Mouse (Mus musculus) hindbrain, postnatal 0 days (tissue): ENCODE measurements around the gene Fgfr2. TPM values are rescaled to one million over a fixed set of nuclear protein-coding genes. Genes with fewer than 3 reads are reported as not detected.
A peak's percentile ranks its signal among the peaks of the same experiment; 100 is the strongest.

Experiments used
- ATAC-seq: fragments of 200-750 bp; cut with Nextera tagmentation; 2 replicates; pipeline ENCODE4 v1.8.0; 2017; ENCODE audit warnings: mild to moderate bottlenecking, moderate TSS enrichment, moderate library complexity
- DNase-seq: peaks from one replicate; pipeline ENCODE4 v3.0.0-alpha.2; 2015; ENCODE audit warnings: low spot score
- H3K27ac ChIP-seq: fragments of 300-500 bp; sonication (generic); 2 replicates; pipeline ENCODE4 v1.5.1; 2014; ENCODE audit warnings: mild to moderate bottlenecking
- H3K27me3 ChIP-seq: fragments of 300-500 bp; sonication (generic); 2 replicates; pipeline ENCODE4 v1.6.1; 2014; ENCODE audit warnings: low read length, mixed read lengths; ENCODE audit not compliant: insufficient read depth
- H3K36me3 ChIP-seq: fragments of 300-500 bp; sonication (generic); 2 replicates; pipeline ENCODE4 v1.6.1; 2014; ENCODE audit warnings: low read length, mixed read lengths; ENCODE audit not compliant: insufficient read depth
- H3K4me1 ChIP-seq: fragments of 300-500 bp; sonication (generic); 2 replicates; pipeline ENCODE4 v1.6.1; 2014; ENCODE audit warnings: antibody characterized with exemption, low read length, mixed read lengths; ENCODE audit not compliant: insufficient read depth
- H3K4me2 ChIP-seq: fragments of 300-500 bp; sonication (generic); 2 replicates; pipeline ENCODE4 v1.6.1; 2014; ENCODE audit warnings: low read depth, mild to moderate bottlenecking, low read length, moderate library complexity, mixed read lengths
- H3K4me3 ChIP-seq: fragments of 300-500 bp; sonication (generic); 2 replicates; pipeline ENCODE4 v1.5.1; 2014; ENCODE audit warnings: low read length
- H3K9ac ChIP-seq: fragments of 300-500 bp; sonication (generic); replicated peaks from 2 replicates; pipeline ENCODE4 v1.6.1; 2014; ENCODE audit warnings: mild to moderate bottlenecking, low read length, moderate library complexity, mixed read lengths
- H3K9me3 ChIP-seq: fragments of 300-500 bp; sonication (generic); 2 replicates; pipeline ENCODE4 v1.6.1; 2016; ENCODE audit warnings: low read length, mixed read lengths
- CTCF ChIP-seq: IDR thresholded peaks from 2 replicates; pipeline ENCODE4 v1.5.1; 2016; ENCODE audit warnings: antibody characterized with exemption, control low read depth, low read depth
- WGBS: fragments of 180-500 bp; shearing (Covaris S2); extraction: QIAGEN DNeasy Blood & Tissue Kit; methylation state at CpG from one replicate; pipeline ENCODE4 v1.1.7; 2014; 5-methylcytosine and 5-hydroxymethylcytosine counted together
- polyA plus RNA-seq: library from polyadenylated mRNA; unstranded; fragments of >200 nt; fragmentation: Nextera tagmentation; extraction: Ambion mirVana; gene quantifications from 2 replicates; pipeline ENCODE4 v1.2.1, GENCODE M21; 2015
- total RNA-seq: library from RNA; depleted of rRNA; stranded (reverse); fragments of >200 nt; gene quantifications from 2 replicates; pipeline ENCODE4 v1.2.3, GENCODE M21; 2014

The Fgfr2 gene
- total and polyA plus RNA-seq, 2 experiments from 2014 or later, result 17.3 to 49.0 TPM

DNA sequence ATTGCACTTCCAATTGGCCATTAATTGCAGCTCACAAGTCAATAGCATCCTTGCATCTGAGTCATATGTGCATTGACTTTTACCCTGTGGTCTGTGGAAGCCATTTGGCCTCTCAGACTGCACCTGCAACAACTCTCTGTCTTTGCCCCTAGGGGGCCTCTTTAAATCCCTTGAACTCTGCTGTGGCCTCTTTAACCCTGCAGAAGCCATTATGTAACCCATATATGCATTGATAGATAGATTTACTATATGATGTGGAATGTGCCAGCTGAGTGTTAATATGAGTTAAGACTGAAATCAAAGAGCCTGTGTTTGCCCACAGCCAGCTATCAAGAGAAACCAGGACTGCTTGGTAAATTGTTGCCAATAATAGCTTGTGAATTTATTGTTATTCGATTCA is 924.3 kb downstream of the Fgfr2 start:
- Histone ChIP-seq H3K36me3 (no peaks in the 10 kb centered on the region), H3K9me3 (no peaks in the 10 kb centered on the region), H3K9ac (no peak overlapping the region), H3K27me3 (no peaks in the 10 kb centered on the region), H3K4me3 (no peak overlapping the region), H3K4me1 (no peaks in the 10 kb centered on the region), H3K27ac (no peak overlapping the region), H3K4me2 (no peak overlapping the region)
- DNase-seq (no peak), ATAC-seq (no peak)
- WGBS, result 90% methylated on average over 1 of the region's 1 CpGs
- no peak for TF ChIP-seq CTCF

DNA sequence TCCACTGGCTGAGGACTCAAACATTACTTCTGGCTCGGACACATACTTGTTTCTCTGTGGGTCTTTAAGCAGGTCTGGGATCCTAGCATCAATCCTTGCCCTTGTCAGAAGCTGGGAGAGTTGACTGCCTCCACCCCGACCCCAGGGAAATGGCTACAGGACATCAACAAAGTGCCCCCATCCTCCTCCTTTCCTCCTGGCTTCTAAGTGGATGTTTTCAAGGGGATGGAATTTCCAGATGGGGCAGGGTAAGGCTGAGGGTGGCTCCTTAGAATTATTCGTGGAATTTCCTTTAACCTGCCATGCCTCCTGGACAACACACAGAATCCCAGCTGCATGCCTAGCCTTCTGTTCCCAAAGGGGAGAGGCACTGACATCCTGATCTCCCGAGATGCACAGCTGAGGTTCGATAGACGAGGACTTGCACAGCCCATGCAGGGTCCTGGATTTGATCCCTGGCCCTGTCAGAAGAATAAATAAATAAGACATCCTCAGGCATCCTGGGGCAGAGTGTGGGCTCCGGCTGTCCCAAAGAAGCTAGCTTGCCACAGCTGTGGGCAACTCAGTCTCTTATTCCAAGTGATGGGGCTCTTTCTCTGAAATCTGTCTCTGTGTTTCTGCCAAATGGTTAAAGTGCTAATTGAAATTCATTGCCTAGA is 925.2 kb downstream of the Fgfr2 start:
- DNase-seq, result peak; percentile 29
- no peaks in the 10 kb centered on the region for H3K27me3 ChIP-seq
- no peaks in the 10 kb centered on the region for H3K36me3 ChIP-seq
- H3K9ac ChIP-seq, result no peak overlapping the region
- TF ChIP-seq CTCF, result no peak
- no peak overlapping the region for H3K4me3 ChIP-seq
- 0 out of 2 replicates have a peak, but pooled peaks have one; percentile 51 for ATAC-seq
- H3K4me1 ChIP-seq, result 0 out of 2 replicates have a peak, but pooled peaks cover 4% of the 10 kb centered on the region
- H3K9me3 ChIP-seq, result no peaks in the 10 kb centered on the region
- no peak overlapping the region for H3K4me2 ChIP-seq
- 43% methylated on average over 7 of the region's 7 CpGs for WGBS
- no peak overlapping the region for H3K27ac ChIP-seq

DNA sequence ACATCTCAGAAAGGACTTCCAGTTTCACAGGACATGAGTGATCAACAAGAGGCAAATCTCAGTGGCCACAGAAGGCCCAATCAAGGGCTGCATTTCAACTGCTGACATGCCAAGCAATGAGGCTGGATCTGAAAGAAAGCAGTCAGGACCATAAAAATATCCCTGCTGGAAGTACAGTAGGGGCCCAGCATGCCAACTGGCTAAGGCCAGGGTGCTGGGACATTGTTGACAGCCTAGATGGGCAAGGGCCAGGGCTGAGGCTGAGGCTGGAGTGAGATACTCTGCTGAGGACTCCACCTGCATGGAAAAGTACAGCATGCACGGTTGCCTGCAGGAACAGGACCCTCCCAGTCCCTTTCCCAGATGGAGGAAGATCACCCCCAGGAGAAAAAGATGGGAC is 926.6 kb downstream of the Fgfr2 start:
- Histone ChIP-seq H3K27me3 (no peaks in the 10 kb centered on the region), H3K9me3 (no peaks in the 10 kb centered on the region), H3K9ac (no peak overlapping the region), H3K4me1 (0 out of 2 replicates have a peak, but pooled peaks cover 4% of the 10 kb centered on the region), H3K27ac (no peak overlapping the region), H3K4me3 (no peak overlapping the region), H3K36me3 (no peaks in the 10 kb centered on the region), H3K4me2 (no peak overlapping the region)
- TF ChIP-seq CTCF, result no peak
- DNase-seq (no peak), ATAC-seq (no peak)
- WGBS, result 89% methylated on average over 1 of the region's 1 CpGs

DNA sequence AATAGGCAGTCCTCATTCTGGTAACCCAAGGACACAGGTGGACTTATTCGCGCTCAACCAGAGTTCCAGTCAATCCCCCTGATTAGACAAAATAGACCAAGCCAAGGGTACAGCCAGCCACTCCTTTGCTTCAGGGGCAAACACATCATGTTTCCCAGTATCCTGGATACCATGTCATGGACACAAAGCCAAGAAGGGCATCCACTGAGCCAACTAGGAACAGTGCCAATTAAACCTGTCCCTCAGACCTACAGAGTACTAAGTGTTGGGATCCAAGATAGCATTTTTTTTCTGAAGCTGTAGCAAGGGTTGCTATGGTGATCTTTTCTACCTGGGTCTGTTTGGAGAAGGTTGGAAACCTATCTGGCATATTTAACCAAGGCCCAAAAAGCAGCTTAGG is 929.5 kb downstream of the Fgfr2 start:
- Histone ChIP-seq H3K4me2 (no peak overlapping the region), H3K36me3 (no peaks in the 10 kb centered on the region), H3K4me3 (no peak overlapping the region), H3K27ac (no peak overlapping the region), H3K4me1 (0 out of 2 replicates have a peak, but pooled peaks cover 4% of the 10 kb centered on the region), H3K27me3 (no peaks in the 10 kb centered on the region), H3K9ac (no peak overlapping the region), H3K9me3 (no peaks in the 10 kb centered on the region)
- WGBS, result 46% methylated on average over 2 of the region's 2 CpGs
- peak; percentile 63 for DNase-seq
- no peak for TF ChIP-seq CTCF
- no peak for ATAC-seq

DNA sequence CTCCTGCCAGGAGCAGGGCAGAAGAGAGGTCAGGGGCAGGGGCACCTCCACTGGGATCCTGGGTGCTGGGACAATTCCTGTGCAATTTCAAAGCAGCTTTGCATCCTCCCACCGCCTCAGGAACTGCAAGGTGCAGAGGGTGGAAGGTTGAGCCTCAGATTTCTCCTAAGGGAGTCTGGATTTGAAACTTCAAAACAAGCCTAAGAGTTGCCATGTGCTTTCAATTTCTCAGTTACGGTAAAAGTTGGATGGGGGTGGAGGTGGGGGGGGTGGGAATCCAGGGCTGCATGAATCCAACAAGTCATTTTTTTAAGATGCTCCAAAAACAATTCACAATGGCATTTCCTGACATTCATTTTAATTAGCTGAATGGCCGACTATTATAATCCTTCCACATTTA is 935.7 kb downstream of the Fgfr2 start:
- H3K4me1 ChIP-seq, result peaks cover 6% of the 10 kb centered on the region
- no peak for DNase-seq
- TF ChIP-seq CTCF, result no peak
- no peak overlapping the region for H3K9ac ChIP-seq
- H3K27ac ChIP-seq, result no peak overlapping the region
- no peak overlapping the region for H3K4me2 ChIP-seq
- no peak overlapping the region for H3K4me3 ChIP-seq
- WGBS, result 62% methylated on average over 3 of the region's 3 CpGs
- ATAC-seq, result no peak
- no peaks in the 10 kb centered on the region for H3K9me3 ChIP-seq
- no peaks in the 10 kb centered on the region for H3K36me3 ChIP-seq
- no peaks in the 10 kb centered on the region for H3K27me3 ChIP-seq

DNA sequence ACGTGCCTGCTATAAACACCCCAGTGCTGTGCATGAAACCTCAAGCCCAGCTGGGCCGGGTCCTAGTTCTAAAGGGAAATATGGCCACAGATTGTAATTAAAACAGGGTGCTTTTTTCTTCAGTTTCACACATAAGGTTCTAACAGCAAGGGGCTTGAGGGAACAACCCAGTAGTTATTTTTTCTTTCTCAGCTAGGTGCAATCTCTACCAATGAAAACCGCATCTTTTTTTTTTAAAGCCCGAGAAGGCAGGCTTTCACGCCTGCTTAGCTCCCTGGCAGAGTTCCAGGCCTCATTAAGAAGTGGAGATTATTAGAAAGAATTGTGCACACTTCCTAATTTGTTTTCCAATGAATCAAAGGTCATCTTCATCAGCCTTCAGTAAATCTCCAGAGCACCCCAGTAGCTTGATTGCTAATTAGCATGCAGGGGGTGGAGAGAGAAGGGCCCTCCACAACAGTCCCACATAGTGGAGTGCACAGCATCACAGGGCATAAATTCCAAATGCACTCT is 939.2 kb downstream of the Fgfr2 start:
- 0 out of 2 replicates have a peak overlapping the region, but pooled peaks have one; percentile 13 for H3K4me2 ChIP-seq
- no peaks in the 10 kb centered on the region for H3K27me3 ChIP-seq
- H3K9ac ChIP-seq, result no peak overlapping the region
- no peaks in the 10 kb centered on the region for H3K9me3 ChIP-seq
- H3K27ac ChIP-seq, result no peak overlapping the region
- H3K4me1 ChIP-seq, result peaks cover 6% of the 10 kb centered on the region
- no peak overlapping the region for H3K4me3 ChIP-seq
- no peak for TF ChIP-seq CTCF
- ATAC-seq (no peak), DNase-seq (peak; percentile 79)
- 15% methylated on average over 5 of the region's 5 CpGs for WGBS
- no peaks in the 10 kb centered on the region for H3K36me3 ChIP-seq

DNA sequence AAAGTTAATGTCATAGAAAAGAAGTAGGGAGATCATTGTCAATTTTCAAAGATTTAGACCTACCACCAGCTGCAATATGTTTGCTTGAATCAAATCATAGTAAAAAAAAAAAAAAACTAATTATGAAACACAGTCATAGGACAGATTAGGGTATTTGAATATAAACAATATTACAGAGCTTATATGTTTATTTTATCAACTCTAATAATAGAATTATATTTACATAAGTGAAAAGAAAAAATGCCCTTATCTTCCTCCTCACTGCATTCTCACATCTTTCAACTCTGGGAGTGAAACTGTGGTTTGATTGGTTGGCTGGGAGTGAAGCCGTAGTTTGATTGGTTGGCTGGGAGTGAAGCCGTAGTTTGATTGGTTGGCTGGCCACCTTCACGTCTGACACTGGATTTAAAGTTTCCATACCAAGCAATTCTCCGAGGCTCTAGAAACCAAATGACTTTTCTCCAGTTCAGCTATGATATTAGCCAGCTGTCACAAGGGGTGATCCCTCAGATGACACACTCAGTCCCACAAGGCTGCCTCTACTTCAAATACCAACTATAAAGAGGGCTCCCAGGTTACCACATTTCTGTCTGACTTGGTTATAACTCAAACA is 941.5 kb downstream of the Fgfr2 start:
- TF ChIP-seq CTCF, result no peak
- Histone ChIP-seq H3K27me3 (no peaks in the 10 kb centered on the region), H3K4me2 (no peak overlapping the region), H3K4me3 (no peak overlapping the region), H3K27ac (no peak overlapping the region), H3K9ac (no peak overlapping the region), H3K4me1 (peaks cover 6% of the 10 kb centered on the region), H3K36me3 (no peaks in the 10 kb centered on the region), H3K9me3 (no peaks in the 10 kb centered on the region)
- no peak for ATAC-seq
- 92% methylated on average over 4 of the region's 4 CpGs for WGBS
- no peak for DNase-seq
